Mouse (Mus musculus): ENCODE data around the gene Dppa2. TPM values are rescaled to one million over a fixed set of nuclear protein-coding genes. Genes with fewer than 3 reads are reported as not detected.

Dppa2 gene
- polyA plus RNA-seq (2017; shearing (Covaris generic)) = under 1 TPM in 1 of 2 experiments, not detected in 1; 0.67 TPM

DNA sequence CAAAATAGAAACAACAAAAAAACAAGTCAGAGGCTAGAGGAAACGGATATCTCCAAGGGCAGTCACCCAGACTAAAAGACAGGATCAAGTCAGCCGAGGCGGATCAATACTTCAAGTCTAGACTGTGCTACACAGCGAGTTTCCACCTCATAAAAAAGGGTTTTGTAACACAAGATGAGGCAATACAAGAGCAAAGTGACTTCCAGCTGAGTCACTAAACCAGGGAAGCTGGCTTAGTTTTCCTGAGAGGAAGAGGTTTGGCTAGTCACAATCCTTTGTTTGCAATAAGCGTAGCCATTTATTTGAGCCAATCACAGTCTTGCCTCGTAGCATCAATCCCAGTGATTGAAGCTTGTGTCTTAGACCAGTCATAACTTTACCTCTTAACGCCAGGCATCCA, at the start of gene Dppa2:
TSS of gene Dppa2 (plus strand) at position 400 of the 400 bp plus-strand sequence.

DNA sequence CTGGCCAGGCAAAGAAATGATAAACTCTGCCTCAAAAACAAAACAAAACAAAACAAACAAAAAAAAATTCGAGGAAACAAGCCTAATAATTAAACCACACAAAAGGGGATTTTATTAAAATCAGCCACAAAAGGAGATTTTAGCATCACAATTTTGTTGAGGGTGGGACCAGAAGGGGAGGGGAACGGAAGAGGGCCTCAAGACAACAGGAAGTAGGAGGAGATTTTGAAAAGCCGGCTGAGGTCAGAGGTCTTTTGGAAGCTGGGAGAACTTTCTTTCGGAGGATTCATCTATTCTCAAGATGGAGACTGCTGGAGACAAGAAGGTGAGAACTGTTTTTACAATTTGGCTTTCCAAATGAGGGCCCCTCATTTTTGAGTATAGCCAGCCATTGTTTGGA, 20.2 kb upstream of the Dppa2 start, which contains the start of gene Dppa4:
TSS of gene Dppa4 (plus strand) at position 217 of the 400 bp plus-strand sequence.

Other genes starting within 250 kb of the Dppa2 start
- not detected for gene Dppa4, start 20.2 kb upstream of the Dppa2 start, polyA plus RNA-seq (2017; shearing (Covaris generic))
- under 1 TPM in 1 of 2 experiments, not detected in 1; 0.78 TPM for gene Gm5485, start 108.5 kb downstream of the Dppa2 start, polyA plus RNA-seq (2017; shearing (Covaris generic))
- under 1 TPM; 0.17 to 0.54 TPM for gene Morc1, start 127.3 kb downstream of the Dppa2 start, polyA plus RNA-seq (2017; shearing (Covaris generic))

All from inflammation-experienced regulatory T-cells (primary cell).